Comparison of ENCODE assay signal across 14 mouse cellular contexts in genomic region chr10:51154016-51154415, GRCm38 (mm10).
A peak's percentile ranks its signal among the peaks of the same experiment; 100 is the strongest.
DNase-seq lines count a peak whose midpoint lies in the region; ATAC-seq and TF ChIP-seq lines count a peak whose summit lies in the region.
"Had no signal": no experiment of that assay in that cellular context is flagged by ENCODE, and none has a peak within 500 bp of the region (broad histone marks: within the 10 kb centered on the region; RNA-seq: fewer than 3 reads in every experiment).

No protein-coding gene starts in this region.

- peaks cover 8% of the 10 kb centered on the region; the same call in 1 of the 2 replicates for H3K4me1 ChIP-seq in kidney, embryonic 16.5 days (ENCODE audit: insufficient read depth, low read length)
- H3K4me1 ChIP-seq in hindbrain, embryonic 12.5 days, result peaks cover 5% of the 10 kb centered on the region; the same call in 1 of the 2 replicates
- peaks cover 22% of the 10 kb centered on the region for H3K4me1 ChIP-seq in midbrain, embryonic 10.5 days
- H3K4me1 ChIP-seq: heart, embryonic 12.5 days had no signal

- no peak for DNase-seq in kidney, postnatal 4 days
- DNase-seq in midbrain, embryonic 10.5 days (ENCODE audit: low spot score), result no peak
- DNase-seq in layer of hippocampus, adult 2 months (ENCODE audit: low spot score in 2 of 2), result no peak
- no peak for DNase-seq in ovary, adult 18-20 months (ENCODE audit: low spot score)
- no peak for DNase-seq in layer of hippocampus, adult 8-10 months (ENCODE audit: low spot score in 2 of 2)
- DNase-seq: cerebellum, adult 18-20 months; lung, postnatal 14 days; thymus, adult 2 months had no signal

- H3K27me3 ChIP-seq in kidney, embryonic 16.5 days (ENCODE audit: insufficient read depth, low read length), result no peaks in the 10 kb centered on the region
- H3K27me3 ChIP-seq in hindbrain, embryonic 12.5 days, result peaks cover 8% of the 10 kb centered on the region; the same call in 1 of the 2 replicates
- H3K27me3 ChIP-seq in midbrain, embryonic 10.5 days (ENCODE audit: low read depth, poor library complexity, severe bottlenecking), result peaks cover 74% of the 10 kb centered on the region
- H3K27me3 ChIP-seq: heart, embryonic 12.5 days had no signal

- TF ChIP-seq CTCF in layer of hippocampus, adult 2 months (conservative IDR thresholded peaks at IDR 0.05), result no peak

- ATAC-seq in kidney, embryonic 16.5 days (ENCODE audit: low FRiP score, low TSS enrichment), result no peak
- no peak; the same call in 1 of the 2 replicates for ATAC-seq in hindbrain, embryonic 12.5 days (ENCODE audit: low FRiP score)
- ATAC-seq in erythroid progenitor cell, adult 5-6 weeks (replicated peaks; ENCODE audit: low FRiP score, poor library complexity, severe bottlenecking), result no peak
- ATAC-seq: inflammation-experienced regulatory T-cells, adult 6 months had no signal

- no peaks in the 10 kb centered on the region for H3K36me3 ChIP-seq in kidney, embryonic 16.5 days (ENCODE audit: insufficient read depth, low read length)
- no peaks in the 10 kb centered on the region for H3K36me3 ChIP-seq in hindbrain, embryonic 12.5 days
- H3K36me3 ChIP-seq in midbrain, embryonic 10.5 days, result no peaks in the 10 kb centered on the region
- H3K36me3 ChIP-seq: heart, embryonic 12.5 days had no signal

- no peak overlapping the region for H3K27ac ChIP-seq in kidney, embryonic 16.5 days (ENCODE audit: low read length)
- H3K27ac ChIP-seq in hindbrain, embryonic 12.5 days, result no peak overlapping the region
- peak overlapping the region; percentile 73; the same call in 1 of the 2 replicates for H3K27ac ChIP-seq in midbrain, embryonic 10.5 days (replicated peaks)
- no peak overlapping the region for H3K27ac ChIP-seq in layer of hippocampus, adult 2 months

- WGBS in kidney, embryonic 16.5 days, result 54% methylated on average over 2 of the region's 2 CpGs
- WGBS in hindbrain, embryonic 12.5 days, result 37% methylated on average over 2 of the region's 2 CpGs
- WGBS in midbrain, embryonic 10.5 days, result 46% methylated on average over 2 of the region's 2 CpGs

- H3K4me3 ChIP-seq in kidney, embryonic 16.5 days (ENCODE audit: low read length), result no peak overlapping the region
- H3K4me3 ChIP-seq in hindbrain, embryonic 12.5 days, result no peak overlapping the region
- H3K4me3 ChIP-seq in midbrain, embryonic 10.5 days, result peak overlapping the region; percentile 42; the same call in 1 of the 2 replicates
- H3K4me3 ChIP-seq in layer of hippocampus, adult 2 months, result no peak overlapping the region
- H3K4me3 ChIP-seq: heart, embryonic 12.5 days had no signal

- no peaks in the 10 kb centered on the region for H3K9me3 ChIP-seq in kidney, embryonic 16.5 days (ENCODE audit: low read length)
- no peaks in the 10 kb centered on the region for H3K9me3 ChIP-seq in hindbrain, embryonic 12.5 days (replicated peaks)
- H3K9me3 ChIP-seq in midbrain, embryonic 10.5 days (replicated peaks), result no peaks in the 10 kb centered on the region
- H3K9me3 ChIP-seq: heart, embryonic 12.5 days had no signal

- no peak overlapping the region for H3K9ac ChIP-seq in kidney, embryonic 16.5 days (replicated peaks; ENCODE audit: low read length)
- no peak overlapping the region for H3K9ac ChIP-seq in hindbrain, embryonic 12.5 days
- H3K9ac ChIP-seq: heart, embryonic 12.5 days had no signal

- H3K4me2 ChIP-seq in kidney, embryonic 16.5 days (replicated peaks; ENCODE audit: low read depth, low read length), result peak overlapping the region; percentile 44; the same call in 1 of the 2 replicates
- H3K4me2 ChIP-seq in hindbrain, embryonic 12.5 days (replicated peaks), result peak overlapping the region; percentile 51
- H3K4me2 ChIP-seq: liver, embryonic 11.5 days had no signal
